Mouse (Mus musculus) CD4-positive helper T cell, adult 2 months (primary cell): ENCODE data around the gene Shtn1.
A peak's percentile ranks its signal among the peaks of the same experiment; 100 is the strongest.

Source experiments
- DNase-seq: peaks from one replicate; pipeline ENCODE4 v3.0.0-alpha.2; 2012; ENCODE audit warnings: low read depth, missing footprints, low spot score

The Shtn1 gene

DNA sequence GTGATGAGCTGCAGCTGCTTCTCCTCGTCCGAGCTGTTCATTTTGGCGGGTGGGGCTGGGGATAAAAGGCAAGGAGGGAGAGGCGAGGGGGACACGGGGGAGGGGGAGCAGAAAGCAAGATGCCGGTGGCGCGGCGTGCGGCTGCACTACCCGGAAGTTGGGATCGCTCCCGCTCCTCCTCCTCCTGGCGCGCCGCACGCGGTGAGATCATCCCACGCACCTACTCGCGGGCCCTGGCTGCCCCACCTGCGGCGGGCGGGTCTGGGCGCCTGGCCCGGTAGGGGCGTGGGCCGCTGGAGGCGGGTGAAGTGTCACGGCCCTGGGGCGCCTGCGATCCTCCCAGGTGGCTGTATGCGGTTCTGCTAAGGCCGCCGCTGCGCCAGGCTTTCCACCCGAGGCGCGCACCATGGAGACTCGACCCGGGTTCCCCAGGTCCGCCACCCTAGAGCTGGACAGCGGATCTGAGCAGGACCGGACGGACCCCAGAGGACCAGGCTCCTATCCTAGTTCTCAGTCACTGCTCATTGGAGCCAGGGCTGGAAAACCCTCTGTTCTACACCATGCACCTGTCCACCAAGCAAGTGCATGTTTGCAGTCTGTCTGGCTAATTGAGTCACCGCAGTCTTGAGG is at the start of gene Shtn1:
Shtn1 (minus strand) TSS at position 629 of the 630 bp plus-strand sequence.
- DNase-seq, result peak; percentile 10

DNA sequence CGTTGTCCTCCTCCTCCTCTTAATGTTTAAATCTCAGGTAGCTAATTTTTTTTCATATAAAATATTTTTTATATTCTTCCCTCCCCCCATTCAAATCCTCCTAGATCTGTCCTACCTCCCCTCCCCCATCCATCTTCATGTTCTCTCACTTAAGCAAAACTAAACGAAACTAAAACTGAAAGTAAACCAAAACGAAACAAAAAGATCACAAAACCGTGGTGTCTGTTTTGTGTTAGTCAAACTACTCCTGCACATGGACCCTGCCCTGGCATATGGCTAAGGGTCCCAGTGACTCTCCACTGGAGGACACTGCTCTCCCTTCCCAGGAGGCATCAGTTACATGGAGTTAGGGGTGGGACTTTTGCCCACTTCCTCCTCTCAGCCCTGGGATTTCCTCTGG is 38.3 kb upstream of the Shtn1 start:
- peak; percentile 24 for DNase-seq

DNA sequence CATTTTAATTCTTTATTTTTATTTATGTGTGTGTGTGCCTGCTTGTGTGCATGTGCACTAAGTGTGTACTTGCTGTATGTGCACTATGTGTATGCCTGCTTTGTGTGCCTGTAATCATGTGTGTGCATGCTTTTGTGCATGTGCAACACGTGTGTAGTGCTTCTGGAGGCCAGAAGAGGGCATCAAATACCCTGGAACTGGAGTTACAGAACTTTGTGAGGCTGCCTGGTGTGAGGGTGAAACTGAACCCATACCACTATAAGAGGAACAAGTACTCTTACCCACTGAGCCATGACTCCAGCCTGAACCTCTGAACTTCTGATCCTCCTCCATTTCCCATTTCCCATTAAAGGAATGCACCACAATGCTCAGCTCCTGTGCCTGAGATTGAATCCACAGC is 34.0 kb upstream of the Shtn1 start:
- DNase-seq, result no peak

DNA sequence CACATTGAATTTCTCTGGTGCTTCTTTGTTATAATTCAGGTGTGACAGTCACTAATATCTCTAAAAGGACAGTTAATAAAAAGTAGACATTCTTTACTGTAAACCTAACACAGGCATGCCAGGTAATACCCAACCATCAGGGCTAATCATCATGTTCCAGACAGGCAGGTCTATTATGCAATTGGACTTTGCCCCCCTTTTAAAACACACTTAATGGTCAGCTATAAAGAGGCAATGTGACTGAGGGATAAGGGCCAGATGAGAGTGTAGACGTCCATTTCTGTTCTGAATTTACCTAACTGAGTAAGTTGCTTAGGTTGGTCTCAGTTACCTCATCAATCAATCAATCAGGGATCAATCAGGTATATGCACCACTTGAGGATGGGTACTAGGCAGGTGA is 22.4 kb upstream of the Shtn1 start:
- DNase-seq, result no peak

DNA sequence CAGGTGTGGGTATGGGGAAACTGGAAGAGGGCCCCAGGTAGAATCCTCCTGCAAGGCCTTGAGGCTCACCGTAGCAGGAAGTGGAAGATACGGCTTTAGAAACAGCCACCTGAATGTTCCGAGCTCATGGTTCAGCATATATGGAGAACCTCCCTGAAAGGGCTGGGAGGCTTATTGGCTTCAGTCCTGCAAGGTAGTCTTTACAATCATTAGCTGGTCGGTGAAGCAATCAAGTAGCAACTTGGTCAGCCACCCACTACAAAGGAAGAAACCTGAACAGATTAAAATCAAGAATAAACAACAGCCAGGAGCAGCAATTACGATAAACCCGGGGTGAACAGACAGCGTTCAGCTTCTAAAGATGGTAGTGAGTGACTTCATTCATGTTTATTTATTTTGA is 16.4 kb upstream of the Shtn1 start:
- DNase-seq, result no peak

DNA sequence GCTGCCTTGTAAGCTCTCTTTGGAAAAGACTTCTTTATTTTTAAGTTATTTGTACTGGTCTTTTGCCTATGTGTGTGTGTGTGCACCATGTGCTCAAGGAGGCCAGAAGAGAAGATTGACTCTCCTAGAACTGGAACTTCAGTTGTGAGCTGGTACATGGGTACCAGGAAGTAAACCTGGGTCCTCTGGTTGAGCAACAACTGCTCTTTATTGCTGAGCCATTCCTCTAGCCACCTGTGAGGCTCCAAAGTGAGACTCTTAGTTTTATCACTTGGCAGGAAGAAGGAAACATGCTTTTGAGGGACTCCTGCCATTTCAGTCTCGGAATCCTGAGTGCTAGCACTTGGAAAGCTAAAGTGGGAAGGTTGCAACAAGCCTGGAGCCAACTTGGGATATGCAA is 14.4 kb upstream of the Shtn1 start:
- DNase-seq, result no peak

DNA sequence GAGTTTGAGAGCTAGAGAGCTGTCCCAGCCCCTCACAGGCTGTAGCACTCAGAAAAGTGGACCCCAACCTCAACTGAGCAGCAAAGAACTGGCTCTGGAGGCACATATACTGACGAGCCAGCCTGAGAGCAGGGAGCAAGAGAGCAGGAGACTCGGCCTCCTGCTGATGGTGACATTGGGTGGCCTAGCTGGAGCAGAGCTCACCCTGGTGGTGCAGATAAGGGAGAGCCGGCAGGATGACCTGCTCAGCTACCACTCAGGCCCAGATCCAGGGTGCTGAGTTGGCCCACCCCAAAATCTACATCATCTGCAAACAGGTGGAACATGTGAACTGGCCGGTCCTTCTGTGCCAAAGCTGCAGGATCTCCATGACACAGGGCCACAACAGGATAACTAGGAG is 8.4 kb upstream of the Shtn1 start:
- no peak for DNase-seq

DNA sequence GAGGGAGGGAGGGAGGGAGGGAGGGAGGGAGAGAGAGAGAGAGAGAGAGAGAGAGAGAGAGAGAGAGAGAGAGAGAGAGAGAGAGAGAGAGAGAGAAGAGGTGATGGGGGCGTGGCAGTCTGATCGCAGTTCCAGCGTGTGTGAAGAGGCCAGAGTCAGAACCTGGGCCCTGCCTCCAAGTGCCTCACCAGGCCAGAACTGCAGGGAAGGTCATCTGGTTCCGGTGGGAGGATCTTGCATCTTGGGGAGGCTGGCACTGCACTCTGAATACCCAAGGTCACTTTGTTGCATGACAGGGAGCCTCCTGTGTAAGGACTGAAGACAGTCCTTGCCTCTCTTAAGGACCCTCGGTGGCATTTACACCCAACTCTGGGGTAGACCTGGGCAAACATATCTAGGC is 231 bp upstream of the Shtn1 start:
- no peak for DNase-seq

DNA sequence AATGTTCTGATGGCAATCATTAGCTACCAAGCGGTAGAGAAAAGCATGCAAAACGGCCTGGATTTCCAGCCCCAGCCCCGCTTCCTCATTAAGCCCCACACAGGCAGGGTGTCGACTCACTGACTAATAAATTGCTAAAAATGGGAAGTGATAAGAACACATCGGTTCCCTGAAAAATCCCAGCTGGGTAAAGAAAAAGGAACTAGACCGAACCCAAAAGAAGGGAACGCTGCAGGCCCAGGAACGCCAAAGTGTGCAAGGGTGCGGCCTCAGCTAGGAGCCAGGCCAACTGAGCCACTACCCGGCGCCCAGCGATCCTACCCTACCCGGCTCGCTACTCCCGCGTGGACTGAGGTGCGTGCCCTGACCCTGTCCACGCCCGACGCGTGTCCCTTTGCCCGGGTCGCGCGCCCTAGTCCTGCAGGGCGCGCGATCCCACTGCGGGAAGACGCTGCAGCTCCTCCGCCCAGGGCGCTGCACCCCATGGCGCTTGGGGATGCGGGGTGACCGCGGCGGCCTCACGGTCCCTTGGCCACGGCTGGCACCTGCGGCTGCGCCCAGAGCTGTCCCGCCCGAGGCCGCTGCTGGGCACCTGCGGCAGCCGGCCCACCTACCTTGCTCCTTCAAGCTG is 944 bp downstream of the Shtn1 start:
- no peak for DNase-seq

DNA sequence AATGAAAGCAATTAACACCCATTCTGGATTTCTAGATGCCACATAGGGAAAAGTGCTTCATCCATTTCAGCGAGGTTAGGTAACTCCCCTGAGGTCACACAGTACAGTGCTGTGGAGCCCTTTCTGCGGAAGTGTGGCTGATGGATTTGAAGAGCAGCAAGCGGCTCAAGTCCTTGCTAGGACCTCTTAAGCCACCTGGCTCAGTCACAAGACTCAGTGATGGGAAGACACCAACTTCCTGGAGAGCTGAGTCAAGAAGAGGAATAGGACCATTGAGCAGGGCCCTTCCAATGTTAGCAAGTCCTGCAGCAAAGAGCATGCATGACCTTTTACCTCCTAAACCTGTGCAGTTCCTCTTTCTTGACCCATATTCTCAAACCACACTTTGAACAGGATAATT is 1.5 kb downstream of the Shtn1 start:
- DNase-seq, result no peak

DNA sequence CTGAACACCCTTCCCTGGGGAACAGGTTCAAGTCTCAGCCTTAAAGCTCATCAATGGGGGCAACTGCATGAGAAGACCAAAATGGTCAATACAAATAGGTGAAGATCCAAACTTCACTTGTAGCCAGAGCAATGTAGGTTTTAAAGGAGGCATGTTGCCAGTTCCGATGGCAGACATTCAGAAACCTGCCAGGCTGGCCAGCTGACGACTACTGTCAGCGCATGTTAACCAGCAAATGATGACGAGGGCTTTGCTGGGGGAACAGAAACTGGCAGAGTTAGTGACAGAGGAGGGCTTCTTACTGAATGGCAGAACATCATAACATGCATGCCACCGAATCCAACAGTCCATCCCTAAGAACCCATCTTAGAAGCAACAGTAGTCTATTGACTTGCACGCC is 2.9 kb downstream of the Shtn1 start:
- DNase-seq, result no peak

DNA sequence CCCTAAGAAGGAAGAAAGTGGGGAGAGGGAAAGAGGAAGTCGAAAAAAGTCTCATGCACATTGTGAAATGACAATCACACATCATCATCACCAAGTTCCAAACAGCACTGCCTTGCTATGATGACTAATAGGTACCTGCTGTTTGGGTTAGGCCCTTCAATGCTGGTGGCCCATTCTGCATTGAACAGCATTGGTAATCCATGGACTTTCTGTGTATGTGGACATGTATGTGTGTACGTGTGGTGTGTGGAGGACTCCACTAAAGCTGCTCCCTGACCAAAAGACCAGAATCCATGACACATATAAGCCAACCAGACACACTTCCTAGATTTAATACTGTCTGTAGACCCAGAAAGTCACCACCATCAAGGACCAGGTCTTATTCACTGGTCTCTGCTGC is 3.9 kb downstream of the Shtn1 start:
- no peak for DNase-seq

DNA sequence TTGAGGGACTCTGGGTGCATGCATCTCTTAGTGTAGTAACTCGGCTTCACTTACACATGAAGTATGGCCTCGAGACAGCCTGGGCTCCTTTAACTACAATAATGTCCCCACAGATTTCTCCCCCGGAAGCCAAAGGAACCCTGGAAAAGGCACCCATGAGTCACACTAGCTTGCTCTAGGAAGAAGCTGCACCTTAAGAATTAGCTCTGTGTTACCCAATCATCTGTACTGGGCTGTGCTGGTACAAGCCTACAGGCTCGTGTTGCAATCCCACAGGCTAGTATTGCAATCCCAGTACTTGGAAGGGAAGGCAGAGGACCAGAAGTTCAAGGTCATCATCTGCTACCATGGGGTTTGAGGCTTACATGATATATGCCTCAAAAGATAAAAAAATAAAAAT is 4.5 kb downstream of the Shtn1 start:
- DNase-seq, result no peak

DNA sequence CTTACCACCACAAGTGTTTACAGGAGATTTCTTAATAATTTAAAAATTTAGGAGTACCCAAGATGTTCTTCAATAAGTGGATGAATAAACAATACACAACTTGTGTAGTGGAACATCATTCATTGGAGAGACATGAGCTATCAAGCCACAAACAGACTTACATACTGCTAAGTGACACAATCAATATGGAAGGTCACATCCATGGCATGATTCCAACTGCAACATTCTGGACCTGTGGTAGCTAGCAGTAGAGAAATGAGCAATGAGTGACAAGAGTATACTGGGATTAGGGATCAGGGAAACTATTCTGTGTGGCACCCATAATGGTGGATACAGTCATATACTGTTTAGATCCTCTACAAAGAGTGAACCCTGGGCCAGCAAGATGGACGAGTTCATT is 8.2 kb downstream of the Shtn1 start:
- no peak for DNase-seq

DNA sequence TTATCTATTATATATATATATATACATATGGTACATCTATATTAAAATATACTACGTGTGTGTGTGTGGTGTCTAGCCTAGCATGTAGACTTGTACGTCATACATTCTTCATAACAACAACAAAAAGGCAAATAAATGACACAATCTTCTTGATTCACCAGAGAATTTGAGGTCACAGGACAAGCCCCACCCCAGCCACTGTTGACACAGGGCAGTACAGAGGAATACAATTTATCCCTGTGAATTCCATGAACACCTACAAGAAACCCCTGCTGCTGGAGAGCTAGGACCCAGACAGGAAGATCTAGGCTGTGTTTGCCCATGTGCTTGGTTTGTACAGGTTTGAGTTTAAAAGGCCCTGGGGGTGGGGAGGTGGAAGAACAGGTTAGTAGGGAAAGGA is 9.2 kb downstream of the Shtn1 start:
- no peak for DNase-seq

DNA sequence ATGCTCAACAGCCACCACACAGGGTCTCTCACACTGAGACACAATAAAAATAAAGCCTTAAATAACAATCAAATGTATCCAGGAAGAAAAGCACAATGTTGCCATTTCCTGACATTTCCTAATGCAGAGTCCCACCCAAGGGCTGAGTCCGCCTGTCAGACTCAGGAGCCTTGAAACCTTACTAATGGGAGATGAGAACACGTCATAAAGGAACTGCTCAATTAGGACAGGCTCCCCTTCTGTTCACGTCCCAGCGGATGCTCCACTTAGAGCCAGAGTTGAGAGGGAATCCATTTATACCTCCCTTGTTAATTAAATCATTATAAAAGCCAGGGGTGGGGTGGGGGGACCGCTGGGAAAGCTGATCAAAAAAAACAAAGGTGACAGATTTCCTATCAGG is 9.8 kb downstream of the Shtn1 start:
- no peak for DNase-seq

DNA sequence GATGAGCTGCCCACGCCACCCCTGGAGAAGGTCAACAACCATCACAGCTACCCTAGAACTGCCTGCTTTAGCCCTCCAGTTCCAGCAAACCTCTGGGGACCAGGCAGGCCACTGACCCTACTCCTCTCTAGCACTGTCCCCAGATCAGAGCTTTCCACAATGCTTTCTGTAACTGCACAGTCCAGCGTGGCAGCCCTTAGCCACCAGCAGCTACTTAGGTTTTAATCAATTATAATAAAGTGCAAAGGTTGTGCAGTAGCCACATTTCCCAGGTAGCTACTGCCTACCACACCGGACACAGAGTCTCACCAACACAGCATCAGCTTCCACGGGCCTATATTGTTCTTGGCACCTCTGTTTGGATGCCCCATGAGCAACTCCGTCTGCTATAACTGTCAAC is 11.3 kb downstream of the Shtn1 start:
- no peak for DNase-seq

DNA sequence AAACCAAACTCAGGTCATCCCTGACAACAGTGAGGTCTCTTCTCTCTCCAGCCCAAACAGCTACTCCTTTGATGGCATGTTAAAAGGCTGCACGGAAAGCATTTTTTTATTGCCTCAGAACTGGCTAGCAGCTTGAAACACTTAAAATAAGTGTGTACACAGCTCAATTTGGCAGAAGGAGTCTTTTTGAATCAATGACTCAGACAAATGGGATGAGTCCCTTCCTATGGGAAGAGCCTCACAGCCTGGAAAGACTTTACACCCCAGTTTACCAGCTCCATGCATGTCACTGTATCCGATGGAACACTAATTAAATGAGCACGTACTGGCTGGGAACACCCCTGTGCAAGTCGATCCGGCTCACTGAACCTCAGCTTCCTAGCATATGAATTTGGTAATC is 12.3 kb downstream of the Shtn1 start:
- no peak for DNase-seq

DNA sequence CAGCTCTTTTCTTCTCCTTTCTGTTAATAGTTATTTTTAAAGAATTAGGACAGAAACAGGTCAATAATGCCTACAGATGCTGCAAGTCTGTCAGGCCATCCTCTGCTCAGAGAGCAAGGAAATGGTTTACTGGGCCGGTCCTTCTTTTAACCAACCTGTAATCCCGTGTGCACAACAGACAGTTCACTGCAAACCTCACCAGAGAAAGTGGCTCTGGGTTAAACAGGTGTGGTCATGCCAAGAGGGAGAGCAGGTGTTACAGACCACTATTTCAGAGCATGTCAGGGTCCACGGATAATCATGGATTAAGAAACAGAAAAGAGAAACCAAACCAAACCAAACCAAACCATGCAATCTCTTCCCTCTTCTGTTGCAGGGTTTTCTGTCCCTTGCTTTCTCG is 17.8 kb downstream of the Shtn1 start:
- no peak for DNase-seq

DNA sequence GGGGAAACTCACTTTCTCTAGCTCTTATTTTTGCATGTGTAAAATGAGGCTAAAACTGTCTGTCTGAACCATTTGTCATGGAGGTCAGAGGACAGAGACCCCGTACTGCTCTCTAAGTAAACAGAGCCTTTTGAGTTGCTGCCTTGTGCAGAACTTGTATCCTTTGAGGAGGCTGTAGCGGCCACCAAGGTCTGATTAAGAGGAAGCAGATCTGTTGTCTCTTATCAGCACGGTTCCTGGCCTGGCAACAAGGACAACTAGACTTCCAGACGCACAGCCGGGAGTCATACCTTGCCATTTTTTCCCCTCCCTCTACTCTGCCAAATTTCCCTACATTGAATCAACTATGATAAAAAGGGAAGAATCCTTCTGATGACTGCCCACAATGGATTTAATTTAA is 18.5 kb downstream of the Shtn1 start:
- no peak for DNase-seq

DNA sequence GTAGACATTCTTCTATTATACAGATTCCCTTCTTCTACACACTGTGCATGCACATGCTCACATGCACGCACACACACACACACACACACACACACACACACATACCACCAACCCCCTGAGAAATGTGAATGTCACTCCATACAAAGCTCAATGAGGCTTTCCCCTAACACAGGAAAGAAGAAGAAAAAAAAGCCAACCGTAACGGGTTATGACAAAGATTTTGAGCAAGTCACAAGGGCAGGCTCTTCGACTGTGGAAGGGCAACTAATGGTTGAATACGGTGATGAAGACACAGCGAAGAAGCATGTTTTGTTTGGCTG is 21.3 kb downstream of the Shtn1 start:
- no peak for DNase-seq

DNA sequence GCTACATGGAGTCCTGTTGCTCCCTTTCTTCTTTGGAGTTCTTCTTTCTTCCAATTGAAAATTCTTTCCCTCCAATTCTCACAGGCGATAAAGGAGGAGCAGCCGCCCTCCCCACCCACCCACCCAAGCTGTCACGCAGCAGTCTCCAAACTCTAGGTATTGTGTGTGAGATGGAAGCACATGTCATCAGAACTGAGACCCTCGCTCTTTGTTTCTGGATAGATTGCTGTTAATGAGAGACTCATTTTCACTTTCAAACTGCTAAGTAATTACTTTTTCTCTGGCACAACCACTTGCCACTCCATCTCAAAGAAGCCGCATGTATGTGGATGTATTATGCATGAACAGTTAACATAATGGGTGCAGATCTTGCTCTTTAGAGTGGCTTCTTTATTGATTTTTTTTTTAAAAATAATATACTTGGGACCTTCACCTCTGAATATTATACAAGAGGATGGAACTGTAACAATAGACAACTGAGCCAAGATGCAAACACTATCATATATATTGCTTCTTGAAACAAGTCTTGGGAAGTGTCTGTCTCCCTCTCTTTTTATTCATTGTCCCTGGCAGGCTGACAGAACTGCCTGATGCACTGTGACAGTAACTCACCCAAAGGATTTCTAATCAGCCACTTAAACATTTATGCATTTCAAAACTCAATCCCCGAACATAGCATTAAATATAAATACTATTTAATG is 21.8 kb downstream of the Shtn1 start:
- DNase-seq, result no peak

DNA sequence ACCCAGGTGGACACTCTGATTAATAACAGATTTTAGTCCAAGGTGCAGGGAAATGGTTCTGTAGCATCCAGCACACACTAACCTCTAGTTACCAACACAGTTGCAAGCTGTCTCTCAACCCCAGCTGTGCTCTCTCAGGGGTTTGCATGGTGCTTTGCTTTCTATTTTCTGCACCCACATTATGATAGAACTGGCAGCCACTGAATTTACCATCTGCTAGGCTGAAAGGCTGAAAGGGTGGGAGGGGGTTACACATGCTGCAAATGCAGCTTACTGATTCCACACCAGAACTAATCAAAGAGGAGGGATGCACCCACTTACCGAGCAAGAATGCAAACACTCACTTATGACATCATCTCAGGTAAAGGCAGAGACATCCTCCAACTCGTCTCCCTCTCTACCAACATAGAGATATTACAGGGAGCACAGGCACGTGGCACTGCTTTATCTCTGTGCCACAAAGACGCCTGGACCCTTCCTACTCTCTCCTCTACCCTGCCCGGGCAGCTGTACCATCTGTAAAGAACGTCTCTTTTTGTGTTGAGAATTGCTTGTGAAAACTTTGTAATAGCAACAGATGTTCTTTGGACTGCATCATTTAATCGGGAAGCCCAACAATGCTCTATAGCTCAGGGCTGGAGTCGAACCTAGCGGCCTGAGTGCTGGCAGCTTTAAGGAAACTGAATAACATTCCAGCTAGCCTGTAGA is 23.0 kb downstream of the Shtn1 start:
- no peak for DNase-seq
